Mouse (Mus musculus): ENCODE measurements around the gene Lsm11. TPM values are rescaled to one million over a fixed set of nuclear protein-coding genes. Genes with fewer than 3 reads are reported as not detected.

Lsm11 gene
- polyA plus RNA-seq, 1 experiment from 2014 or later = 4.0 TPM

DNA sequence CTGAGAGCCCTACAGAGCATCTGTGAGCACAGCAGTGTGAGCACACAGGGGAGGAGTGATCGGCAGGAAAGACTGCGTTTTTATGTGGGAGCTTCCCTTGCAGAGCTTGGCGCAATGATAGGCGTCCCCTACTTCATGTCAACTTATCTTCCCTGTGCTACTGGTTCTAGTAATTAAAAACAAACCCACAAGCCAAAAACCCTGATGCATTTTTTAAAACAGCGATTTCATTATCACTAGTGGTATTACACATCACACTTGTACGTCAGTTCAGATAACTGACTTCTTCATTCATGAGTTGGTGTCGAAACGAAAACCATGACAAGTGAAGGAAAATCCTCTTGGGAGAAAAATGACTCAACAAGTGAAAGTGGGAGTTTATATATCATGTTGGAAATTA, 5.8 kb downstream of the Lsm11 start:
- Histone ChIP-seq H3K9ac (ENCODE audit: low read length) (no peak overlapping the region), H3K9me3 (replicated peaks; ENCODE audit: control insufficient read depth, low read length) (no peaks in the 10 kb centered on the region), H3K4me3 (replicated peaks; ENCODE audit: low read length) (no peak overlapping the region), H3K27me3 (ENCODE audit: control insufficient read depth, insufficient read depth, low read length) (no peaks in the 10 kb centered on the region), H3K27ac (ENCODE audit: low read length) (no peak overlapping the region), H3K4me1 (ENCODE audit: control insufficient read depth, insufficient read depth, low read length) (peaks cover 10% of the 10 kb centered on the region; the same call in 1 of the 2 replicates), H3K36me3 (ENCODE audit: control insufficient read depth, insufficient read depth, low read length) (0 out of 2 replicates have a peak, but pooled peaks cover 4% of the 10 kb centered on the region), H3K4me2 (ENCODE audit: low read depth, low read length) (no peak overlapping the region)
- ATAC-seq (ENCODE audit: insufficient read depth, low FRiP score) = no peak
- 86% methylated on average over 8 of the region's 8 CpGs for WGBS

DNA sequence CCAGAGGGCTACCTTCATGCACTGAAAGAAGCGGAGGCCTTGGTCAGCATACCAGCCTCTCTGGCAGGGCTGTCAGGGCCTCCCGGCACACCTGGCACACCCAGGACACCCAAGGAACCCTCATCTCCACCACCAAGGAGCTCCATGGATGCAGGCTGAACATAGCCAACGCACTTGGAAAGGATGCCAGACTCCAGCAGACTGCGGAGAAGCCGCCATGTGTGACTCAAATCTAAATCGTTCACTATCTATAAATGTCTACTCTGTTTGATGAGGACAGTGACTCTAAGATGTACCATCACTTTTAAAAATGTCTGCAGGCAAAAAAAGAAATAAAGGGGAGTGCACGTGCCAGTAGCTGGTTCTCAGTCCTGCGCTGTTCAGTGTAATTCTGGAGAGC, 7.3 kb downstream of the Lsm11 start:
- Histone ChIP-seq H3K4me3 (replicated peaks; ENCODE audit: low read length) (no peak overlapping the region), H3K27me3 (ENCODE audit: control insufficient read depth, insufficient read depth, low read length) (no peaks in the 10 kb centered on the region), H3K4me2 (ENCODE audit: low read depth, low read length) (no peak overlapping the region), H3K9me3 (replicated peaks; ENCODE audit: control insufficient read depth, low read length) (no peaks in the 10 kb centered on the region), H3K36me3 (ENCODE audit: control insufficient read depth, insufficient read depth, low read length) (peaks cover 4% of the 10 kb centered on the region; the same call in 1 of the 2 replicates), H3K27ac (ENCODE audit: low read length) (no peak overlapping the region), H3K9ac (ENCODE audit: low read length) (no peak overlapping the region), H3K4me1 (ENCODE audit: control insufficient read depth, insufficient read depth, low read length) (no peaks in the 10 kb centered on the region)
- 92% methylated on average over 8 of the region's 8 CpGs for WGBS
- no peak for ATAC-seq (ENCODE audit: insufficient read depth, low FRiP score)

DNA sequence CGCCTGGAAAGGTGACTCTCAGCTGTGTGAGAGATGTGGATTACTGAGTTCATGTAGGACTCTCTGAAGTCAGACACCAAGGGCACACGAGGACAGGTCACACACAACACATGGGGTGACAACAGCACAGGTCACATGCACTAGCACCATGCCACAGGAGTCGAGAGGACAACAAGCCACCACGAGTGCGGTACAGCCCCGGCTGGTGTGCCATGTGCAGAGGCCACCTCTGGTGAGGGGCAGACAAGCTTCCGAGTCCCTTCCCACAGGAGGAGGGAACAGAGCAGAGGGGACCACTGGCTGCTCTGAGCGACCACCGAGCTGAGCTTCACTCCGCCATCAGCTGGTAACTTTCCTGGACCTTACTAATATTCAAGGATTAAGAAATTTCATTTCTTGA, 12.0 kb downstream of the Lsm11 start:
- H3K36me3 ChIP-seq (ENCODE audit: control insufficient read depth, insufficient read depth, low read length) = peaks cover 11% of the 10 kb centered on the region; the same call in 1 of the 2 replicates
- H3K27ac ChIP-seq (ENCODE audit: low read length) = no peak overlapping the region
- H3K27me3 ChIP-seq (ENCODE audit: control insufficient read depth, insufficient read depth, low read length) = no peaks in the 10 kb centered on the region
- H3K4me3 ChIP-seq (replicated peaks; ENCODE audit: low read length) = no peak overlapping the region
- ATAC-seq (ENCODE audit: insufficient read depth, low FRiP score) = no peak
- H3K9me3 ChIP-seq (replicated peaks; ENCODE audit: control insufficient read depth, low read length) = no peaks in the 10 kb centered on the region
- no peak overlapping the region for H3K9ac ChIP-seq (ENCODE audit: low read length)
- no peak overlapping the region for H3K4me2 ChIP-seq (ENCODE audit: low read depth, low read length)
- no peaks in the 10 kb centered on the region for H3K4me1 ChIP-seq (ENCODE audit: control insufficient read depth, insufficient read depth, low read length)
- WGBS = 91% methylated on average over 10 of the region's 10 CpGs

DNA sequence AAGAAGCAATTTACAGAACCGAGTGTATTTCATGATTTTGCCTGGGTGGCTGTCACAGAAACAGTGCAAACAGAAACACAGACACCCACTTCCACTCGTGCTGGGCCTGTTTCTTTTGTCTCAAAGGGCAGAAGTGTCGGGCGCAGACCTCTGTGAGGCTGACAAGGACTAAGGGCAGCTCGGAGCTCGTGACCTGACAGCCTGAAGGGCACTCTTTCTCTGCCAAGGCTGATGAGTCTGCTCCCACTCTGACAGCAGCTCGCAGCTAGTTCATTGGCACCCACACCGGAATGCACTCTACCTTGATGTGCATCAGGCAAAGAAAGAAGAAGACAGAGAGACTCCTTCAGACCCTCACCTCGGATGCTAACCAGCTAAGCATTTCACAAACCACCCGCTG, 15.2 kb downstream of the Lsm11 start:
- Histone ChIP-seq H3K27ac (ENCODE audit: low read length) (no peak overlapping the region), H3K4me3 (replicated peaks; ENCODE audit: low read length) (no peak overlapping the region), H3K4me2 (ENCODE audit: low read depth, low read length) (no peak overlapping the region), H3K27me3 (ENCODE audit: control insufficient read depth, insufficient read depth, low read length) (no peaks in the 10 kb centered on the region), H3K36me3 (ENCODE audit: control insufficient read depth, insufficient read depth, low read length) (peaks cover 7% of the 10 kb centered on the region; the same call in 1 of the 2 replicates), H3K9ac (ENCODE audit: low read length) (no peak overlapping the region), H3K9me3 (replicated peaks; ENCODE audit: control insufficient read depth, low read length) (no peaks in the 10 kb centered on the region), H3K4me1 (ENCODE audit: control insufficient read depth, insufficient read depth, low read length) (no peaks in the 10 kb centered on the region)
- WGBS = 86% methylated on average over 10 of the region's 10 CpGs
- ATAC-seq (ENCODE audit: insufficient read depth, low FRiP score) = no peak

DNA sequence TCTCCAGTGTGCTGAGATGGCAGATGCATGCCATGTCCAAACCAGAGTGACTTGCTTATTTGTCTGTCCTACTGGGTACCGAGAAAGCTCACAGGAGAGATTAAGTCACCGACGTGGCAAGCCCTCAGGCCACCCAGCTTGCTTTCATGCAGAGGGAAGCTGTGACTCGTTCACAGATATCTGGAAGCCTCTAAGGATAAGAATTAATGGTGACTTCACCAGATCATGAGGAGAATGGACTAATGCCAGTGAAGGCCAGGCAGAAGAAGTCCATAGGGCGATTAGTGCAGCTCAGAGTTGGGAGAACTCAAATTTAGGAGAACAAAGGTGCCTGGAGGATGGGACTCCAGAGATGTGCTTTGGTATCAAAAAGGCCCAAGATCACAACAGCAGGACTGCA, 17.3 kb downstream of the Lsm11 start:
- H3K27ac ChIP-seq (ENCODE audit: low read length) = no peak overlapping the region
- 73% methylated on average over 5 of the region's 5 CpGs for WGBS
- H3K4me3 ChIP-seq (replicated peaks; ENCODE audit: low read length) = no peak overlapping the region
- H3K27me3 ChIP-seq (ENCODE audit: control insufficient read depth, insufficient read depth, low read length) = no peaks in the 10 kb centered on the region
- no peak overlapping the region for H3K4me2 ChIP-seq (ENCODE audit: low read depth, low read length)
- no peak overlapping the region for H3K9ac ChIP-seq (ENCODE audit: low read length)
- ATAC-seq (ENCODE audit: insufficient read depth, low FRiP score) = no peak
- H3K36me3 ChIP-seq (ENCODE audit: control insufficient read depth, insufficient read depth, low read length) = peaks cover 7% of the 10 kb centered on the region; the same call in 1 of the 2 replicates
- no peaks in the 10 kb centered on the region for H3K4me1 ChIP-seq (ENCODE audit: control insufficient read depth, insufficient read depth, low read length)
- no peaks in the 10 kb centered on the region for H3K9me3 ChIP-seq (replicated peaks; ENCODE audit: control insufficient read depth, low read length)

DNA sequence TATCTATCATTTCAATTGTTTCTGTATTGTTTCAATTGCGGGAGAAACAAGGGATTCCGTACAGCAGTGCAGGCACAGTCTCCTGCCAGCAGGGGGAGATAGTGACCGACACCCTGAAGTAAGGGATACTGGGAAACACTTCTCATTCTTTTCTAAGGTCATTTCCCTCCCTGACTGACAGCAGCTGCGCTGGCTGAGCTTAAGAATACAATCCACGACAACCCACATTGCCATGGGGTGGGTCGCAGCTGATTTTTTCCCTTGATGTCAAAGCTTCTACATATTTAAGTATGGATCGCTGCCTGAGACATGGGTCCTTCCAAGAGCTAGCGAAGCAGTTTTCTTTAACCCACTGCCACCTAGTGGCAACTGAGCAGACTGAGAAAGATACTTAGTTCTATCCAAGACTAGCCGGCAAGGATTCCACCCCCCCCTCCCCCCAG, 18.1 kb downstream of the Lsm11 start:
- Histone ChIP-seq H3K27ac (ENCODE audit: low read length) (no peak overlapping the region), H3K4me2 (ENCODE audit: low read depth, low read length) (peak overlapping the region; percentile 62), H3K4me1 (ENCODE audit: control insufficient read depth, insufficient read depth, low read length) (no peaks in the 10 kb centered on the region), H3K9ac (ENCODE audit: low read length) (peak overlapping the region; percentile 72), H3K4me3 (replicated peaks; ENCODE audit: low read length) (peak overlapping the region; percentile 51), H3K36me3 (ENCODE audit: control insufficient read depth, insufficient read depth, low read length) (peaks cover 7% of the 10 kb centered on the region; the same call in 1 of the 2 replicates), H3K9me3 (replicated peaks; ENCODE audit: control insufficient read depth, low read length) (no peaks in the 10 kb centered on the region), H3K27me3 (ENCODE audit: control insufficient read depth, insufficient read depth, low read length) (no peaks in the 10 kb centered on the region)
- ATAC-seq (ENCODE audit: insufficient read depth, low FRiP score) = peak; percentile 85
- under 1% methylated on average over 9 of the region's 9 CpGs for WGBS

DNA sequence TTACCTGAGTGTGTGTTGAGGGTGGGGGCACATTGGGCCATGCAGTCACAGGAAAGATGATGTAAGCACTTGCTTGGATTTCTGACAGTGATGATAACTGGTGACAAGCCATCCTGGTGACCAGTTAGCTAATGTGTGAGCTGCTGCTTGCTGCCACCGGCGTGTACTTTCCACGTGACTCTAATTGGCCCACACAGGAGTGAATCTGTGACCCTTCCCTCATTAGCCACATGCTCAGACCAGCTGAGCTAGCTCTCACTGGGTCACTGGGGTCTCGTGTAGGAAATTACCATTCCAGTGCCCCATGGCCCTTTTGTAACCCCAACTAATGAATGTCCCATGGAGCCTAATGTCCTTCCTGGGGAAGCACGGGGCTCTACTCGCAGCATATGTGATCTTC, 19.3 kb downstream of the Lsm11 start:
- Histone ChIP-seq H3K4me2 (ENCODE audit: low read depth, low read length) (no peak overlapping the region), H3K27ac (ENCODE audit: low read length) (no peak overlapping the region), H3K27me3 (ENCODE audit: control insufficient read depth, insufficient read depth, low read length) (no peaks in the 10 kb centered on the region), H3K4me3 (replicated peaks; ENCODE audit: low read length) (no peak overlapping the region), H3K9me3 (replicated peaks; ENCODE audit: control insufficient read depth, low read length) (no peaks in the 10 kb centered on the region), H3K4me1 (ENCODE audit: control insufficient read depth, insufficient read depth, low read length) (no peaks in the 10 kb centered on the region), H3K9ac (ENCODE audit: low read length) (no peak overlapping the region), H3K36me3 (ENCODE audit: control insufficient read depth, insufficient read depth, low read length) (peaks cover 7% of the 10 kb centered on the region; the same call in 1 of the 2 replicates)
- ATAC-seq (ENCODE audit: insufficient read depth, low FRiP score) = no peak
- WGBS = 62% methylated on average over 6 of the region's 6 CpGs

DNA sequence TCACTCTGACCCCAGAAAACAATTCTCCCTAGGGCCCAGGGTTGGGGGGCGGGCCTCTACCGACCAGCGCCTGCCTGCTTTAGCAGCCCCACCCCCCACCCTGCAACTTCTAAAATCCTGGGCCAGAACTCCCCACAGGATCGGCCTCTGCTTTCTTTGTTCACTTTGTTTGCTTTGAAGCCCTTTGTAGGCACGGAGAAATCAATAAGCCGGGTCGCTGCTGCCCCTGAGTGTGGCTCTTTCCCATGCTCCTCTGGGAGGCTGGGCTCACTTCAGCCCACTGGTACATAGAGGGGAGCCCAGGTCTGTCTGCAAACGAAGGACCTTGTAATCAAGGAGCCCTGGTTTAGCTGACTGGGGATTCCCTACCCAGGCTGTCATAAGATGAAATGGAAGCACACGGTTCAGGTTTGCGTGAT, 23.2 kb downstream of the Lsm11 start:
- no peak for ATAC-seq (ENCODE audit: insufficient read depth, low FRiP score)
- Histone ChIP-seq H3K27me3 (ENCODE audit: control insufficient read depth, insufficient read depth, low read length) (no peaks in the 10 kb centered on the region), H3K4me2 (ENCODE audit: low read depth, low read length) (no peak overlapping the region), H3K4me3 (replicated peaks; ENCODE audit: low read length) (no peak overlapping the region), H3K9ac (ENCODE audit: low read length) (0 out of 2 replicates have a peak overlapping the region, but pooled peaks have one; percentile 9), H3K4me1 (ENCODE audit: control insufficient read depth, insufficient read depth, low read length) (no peaks in the 10 kb centered on the region), H3K27ac (ENCODE audit: low read length) (no peak overlapping the region), H3K36me3 (ENCODE audit: control insufficient read depth, insufficient read depth, low read length) (no peaks in the 10 kb centered on the region), H3K9me3 (replicated peaks; ENCODE audit: control insufficient read depth, low read length) (no peaks in the 10 kb centered on the region)
- 19% methylated on average over 10 of the region's 10 CpGs for WGBS

DNA sequence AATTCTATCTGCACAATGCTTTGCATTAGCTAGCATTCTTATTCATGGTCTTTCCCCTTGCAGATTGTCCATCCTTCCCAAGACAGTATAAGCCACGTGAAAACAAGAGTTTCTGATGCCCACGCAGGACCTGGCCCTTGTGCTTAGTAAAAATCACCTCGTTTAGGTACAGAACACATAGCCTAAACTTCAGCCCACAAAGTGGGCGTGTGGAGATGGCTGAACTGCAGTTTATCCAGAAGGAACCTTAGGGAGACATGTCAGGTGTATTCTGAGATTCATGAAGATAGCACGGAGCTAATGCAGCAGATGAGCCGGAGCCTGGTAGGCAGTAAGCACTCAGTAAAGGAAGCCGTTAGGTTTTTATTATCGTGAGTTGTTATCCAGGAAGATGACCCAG, 23.7 kb downstream of the Lsm11 start:
- H3K4me1 ChIP-seq (ENCODE audit: control insufficient read depth, insufficient read depth, low read length) = no peaks in the 10 kb centered on the region

More for the DNA sequence above, 23.7 kb downstream of the Lsm11 start:
- no peak overlapping the region for H3K4me3 ChIP-seq (replicated peaks; ENCODE audit: low read length)
- no peaks in the 10 kb centered on the region for H3K27me3 ChIP-seq (ENCODE audit: control insufficient read depth, insufficient read depth, low read length)
- no peak overlapping the region for H3K9ac ChIP-seq (ENCODE audit: low read length)
- H3K27ac ChIP-seq (ENCODE audit: low read length) = no peak overlapping the region
- WGBS = 46% methylated on average over 8 of the region's 8 CpGs
- ATAC-seq (ENCODE audit: insufficient read depth, low FRiP score) = no peak
- H3K9me3 ChIP-seq (replicated peaks; ENCODE audit: control insufficient read depth, low read length) = no peaks in the 10 kb centered on the region
- no peak overlapping the region for H3K4me2 ChIP-seq (ENCODE audit: low read depth, low read length)
- no peaks in the 10 kb centered on the region for H3K36me3 ChIP-seq (ENCODE audit: control insufficient read depth, insufficient read depth, low read length)

Data from stomach, embryonic 16.5 days (tissue).